In genomic region chr10:61211743-61212142, GRCm38 (mm10) we compare ENCODE assay signal across 9 mouse cellular contexts. TPM values are rescaled to one million over a fixed set of nuclear protein-coding genes. Genes with fewer than 3 reads are reported as not detected.
DNase-seq lines count a peak whose midpoint lies in the region; ATAC-seq and TF ChIP-seq lines count a peak whose summit lies in the region.
"Had no signal": no experiment of that assay in that cellular context is flagged by ENCODE, and none has a peak within 500 bp of the region (broad histone marks: within the 10 kb centered on the region; RNA-seq: fewer than 3 reads in every experiment).

No protein-coding gene starts in this region.

- no peak for TF ChIP-seq EP300 in MEL (IDR thresholded peaks at IDR 0.05; ENCODE audit: low read depth in 1 of 2, low read length in 2 of 2)

- no peaks in the 10 kb centered on the region for H3K79me2 ChIP-seq in MEL (ENCODE audit: control insufficient read depth, insufficient read depth, low read length, poor library complexity)

- DNase-seq in MEL (ENCODE audit: low read depth, low spot score), result peak; percentile 67
- peak; percentile 47 for DNase-seq in cerebellum, adult 11-12 months
- DNase-seq in large intestine, adult 2 months (ENCODE audit: low read depth, low spot score), result peak; percentile 11
- DNase-seq in lung, postnatal 36 days, result peak; percentile 66
- DNase-seq in thymus, postnatal 14 days, result peak; percentile 66

- H3K9ac ChIP-seq in intestine, postnatal 0 days (ENCODE audit: low read depth, low read length), result no peak overlapping the region
- H3K9ac ChIP-seq in intestine, embryonic 15.5 days, result no peak overlapping the region
- H3K9ac ChIP-seq in MEL (ENCODE audit: control insufficient read depth, low read depth, low read length, poor library complexity, severe bottlenecking), result no peak overlapping the region
- H3K9ac ChIP-seq: neural tube, embryonic 13.5 days had no signal

- no peak for ATAC-seq in intestine, postnatal 0 days
- no peak for ATAC-seq in intestine, embryonic 15.5 days
- peak; percentile 89 for ATAC-seq in frontal cortex, adult (ENCODE audit: low TSS enrichment)

- 0 out of 2 replicates have a peak, but pooled peaks cover 3% of the 10 kb centered on the region for H3K9me3 ChIP-seq in intestine, postnatal 0 days (ENCODE audit: control insufficient read depth)
- H3K9me3 ChIP-seq in intestine, embryonic 15.5 days, result no peaks in the 10 kb centered on the region
- no peaks in the 10 kb centered on the region for H3K9me3 ChIP-seq in MEL (replicated peaks; ENCODE audit: insufficient read depth, low read length)
- H3K9me3 ChIP-seq: neural tube, embryonic 13.5 days had no signal

- peak; percentile 32 for TF ChIP-seq RAD21 in MEL (IDR thresholded peaks at IDR 0.05; ENCODE audit: low read depth, low read length)

- TF ChIP-seq CTCF in intestine, postnatal 0 days (IDR thresholded peaks at IDR 0.05; ENCODE audit: low read depth), result peak; percentile 86
- peak; percentile 66 to 84 (median 66) for TF ChIP-seq CTCF in MEL (IDR thresholded peaks at IDR 0.05 in 2 of 3, conservative IDR thresholded peaks at IDR 0.05 in 1 of 3; ENCODE audit: control insufficient read depth in 1 of 3, insufficient read depth in 1 of 3, low read depth in 2 of 3, low read length in 3 of 3, poor library complexity in 1 of 3, severe bottlenecking in 1 of 3)

- 0 out of 2 replicates have a peak, but pooled peaks cover 3% of the 10 kb centered on the region for H3K27me3 ChIP-seq in intestine, postnatal 0 days (replicated peaks; ENCODE audit: control insufficient read depth, insufficient read depth, low read length)
- no peaks in the 10 kb centered on the region for H3K27me3 ChIP-seq in intestine, embryonic 15.5 days (replicated peaks)
- H3K27me3 ChIP-seq in MEL (ENCODE audit: control insufficient read depth in 1 of 2, insufficient read depth in 2 of 2, low read length in 2 of 2), result no peaks in the 10 kb centered on the region

- no peak overlapping the region for H3K4me3 ChIP-seq in intestine, postnatal 0 days (ENCODE audit: low read depth, low read length)
- H3K4me3 ChIP-seq in intestine, embryonic 15.5 days (replicated peaks), result no peak overlapping the region
- no peak overlapping the region for H3K4me3 ChIP-seq in MEL (ENCODE audit: control insufficient read depth in 1 of 2, insufficient read depth in 1 of 2, low read depth in 2 of 2, low read length in 2 of 2)
- H3K4me3 ChIP-seq: neural tube, embryonic 13.5 days had no signal

- WGBS in intestine, postnatal 0 days, result 10% methylated on average over 13 of the region's 13 CpGs
- WGBS in intestine, embryonic 15.5 days, result 9% methylated on average over 13 of the region's 13 CpGs
- 11% methylated on average over 13 of the region's 13 CpGs for WGBS in large intestine, adult 2 months

- no peak overlapping the region for H3K4me2 ChIP-seq in intestine, postnatal 0 days (replicated peaks; ENCODE audit: low read depth)
- H3K4me2 ChIP-seq in intestine, embryonic 15.5 days (replicated peaks), result no peak overlapping the region
- H3K4me2 ChIP-seq: neural tube, embryonic 13.5 days had no signal

- H3K27ac ChIP-seq in intestine, postnatal 0 days (ENCODE audit: low read depth, low read length), result no peak overlapping the region
- no peak overlapping the region for H3K27ac ChIP-seq in intestine, embryonic 15.5 days
- no peak overlapping the region for H3K27ac ChIP-seq in MEL (ENCODE audit: control insufficient read depth, low read depth, low read length)
- H3K27ac ChIP-seq: neural tube, embryonic 13.5 days had no signal

- no peak for TF ChIP-seq POLR2A in MEL (IDR thresholded peaks at IDR 0.05; ENCODE audit: control insufficient read depth in 1 of 2, insufficient read depth in 1 of 2, low read depth in 1 of 2, low read length in 2 of 2, poor library complexity in 1 of 2)

- H3K36me3 ChIP-seq in intestine, postnatal 0 days (ENCODE audit: control insufficient read depth, insufficient read depth), result no peaks in the 10 kb centered on the region
- no peaks in the 10 kb centered on the region for H3K36me3 ChIP-seq in intestine, embryonic 15.5 days
- H3K36me3 ChIP-seq in MEL (ENCODE audit: control insufficient read depth in 1 of 2, insufficient read depth in 2 of 2, low read length in 2 of 2), result no peaks in the 10 kb centered on the region
- H3K36me3 ChIP-seq: neural tube, embryonic 13.5 days had no signal

- no peaks in the 10 kb centered on the region for H3K4me1 ChIP-seq in intestine, postnatal 0 days (replicated peaks; ENCODE audit: control insufficient read depth, insufficient read depth, low read length)
- H3K4me1 ChIP-seq in intestine, embryonic 15.5 days (replicated peaks), result 0 out of 2 replicates have a peak, but pooled peaks cover 5% of the 10 kb centered on the region
- peaks cover 0 to 5% of the 10 kb centered on the region in 2 experiments; a peak in 1 of 4 replicates for H3K4me1 ChIP-seq in MEL (ENCODE audit: control insufficient read depth in 1 of 2, insufficient read depth in 2 of 2, low read length in 2 of 2)
- H3K4me1 ChIP-seq: neural tube, embryonic 13.5 days had no signal

TF ChIP-seq in MEL, 35 proteins besides CTCF, POLR2A, EP300 and RAD21:
- TF ChIP-seq GATA1 (IDR thresholded peaks at IDR 0.05; ENCODE audit: low read depth, low read length) (no peak), ETS1 (IDR thresholded peaks at IDR 0.05; ENCODE audit: low read depth, low read length) (no peak), NRF1 (IDR thresholded peaks at IDR 0.05; ENCODE audit: insufficient read depth, low read depth, low read length, poor library complexity, severe bottlenecking) (no peak), ZMIZ1 (IDR thresholded peaks at IDR 0.05; ENCODE audit: low read depth, low read length) (no peak), POLR2AphosphoS5 (IDR thresholded peaks at IDR 0.05; ENCODE audit: borderline replicate concordance, low read depth, low read length) (no peak), KAT2A (conservative IDR thresholded peaks at IDR 0.05; ENCODE audit: low read depth, low read length) (no peak), CHD1 (IDR thresholded peaks at IDR 0.05; ENCODE audit: low read depth, low read length) (no peak), CHD2 (IDR thresholded peaks at IDR 0.05; ENCODE audit: low read length) (no peak), MAX (IDR thresholded peaks at IDR 0.05; ENCODE audit: low read length) (peak; percentile 78), BHLHE40 (IDR thresholded peaks at IDR 0.05; ENCODE audit: borderline replicate concordance, low read depth, low read length) (peak; percentile 92), E2F4 (IDR thresholded peaks at IDR 0.05; ENCODE audit: borderline replicate concordance, low read depth, low read length) (no peak), MAZ (IDR thresholded peaks at IDR 0.05; ENCODE audit: low read depth, low read length) (no peak), MYB (IDR thresholded peaks at IDR 0.05; ENCODE audit: low read depth, low read length) (no peak), MYC (IDR thresholded peaks at IDR 0.05; ENCODE audit: low read depth, low read length) (peak; percentile 76), POLR2AphosphoS2 (IDR thresholded peaks at IDR 0.05; ENCODE audit: low read length) (no peak), MEF2A (IDR thresholded peaks at IDR 0.05; ENCODE audit: extremely low read depth, insufficient replicate concordance, low read depth, low read length, poor library complexity, severe bottlenecking) (no peak), SMC3 (IDR thresholded peaks at IDR 0.05; ENCODE audit: low read depth, low read length) (peak; percentile 36), TAL1 (IDR thresholded peaks at IDR 0.05; ENCODE audit: low read length) (no peak)

RNA-seq across cellular contexts. Expression of gene Tbata, which starts 40.0 kb away (rescaled TPM):
- not detected in 2 replicates for polyA plus RNA-seq in intestine, postnatal 0 days (2015; fragmentation: Nextera tagmentation; extraction: Ambion mirVana)
- polyA plus RNA-seq in intestine, embryonic 15.5 days (2015; fragmentation: Nextera tagmentation; extraction: Ambion mirVana), result not detected in 2 replicates
- total RNA-seq in MEL (2012; rRNA removed), result not detected in 2 replicates
- not detected for polyA plus RNA-seq in MEL (2012; ENCODE audit: insufficient read depth in 1 of 2, insufficient read length in 2 of 2, low read depth in 1 of 2, low replicate concordance in 2 of 2, missing spikeins in 1 of 2)
- 0.11 and 0.14 TPM in 2 replicates for polyA plus RNA-seq in large intestine, adult 2 months (2012; rRNA removed)

Comparison
In these comparisons a context has a peak if more than half of its experiments do, and no peak if none do; other contexts are left out.
1. DNase-seq: peak in every context shown above with its lines; median percentile 67 in MEL; 66 in lung, postnatal 36 days; 66 in thymus, postnatal 14 days; 47 in cerebellum, adult 11-12 months; 11 in large intestine, adult 2 months.